Mouse (Mus musculus): ENCODE measurements around the gene Sgk2. TPM values are rescaled to one million over a fixed set of nuclear protein-coding genes. Genes with fewer than 3 reads are reported as not detected.
"Not testable (repeated sequence)": the region's sequence is repeated elsewhere in the genome, so short reads cannot be mapped to it uniquely, and the experiment has no call there.

Gene Sgk2
- polyA plus RNA-seq, 1 experiment from 2014 or later, result not detected

GRCm38 (mm10) chr2:163056584-163056983 is 69.5 kb downstream of the Sgk2 start:
- Histone ChIP-seq H3K27ac (ENCODE audit: low read depth, low read length) (no peak overlapping the region), H3K4me1 (replicated peaks; ENCODE audit: control insufficient read depth, insufficient read depth, low read length) (peaks cover 11% of the 10 kb centered on the region), H3K27me3 (ENCODE audit: control insufficient read depth, insufficient read depth, low read length) (no peaks in the 10 kb centered on the region), H3K9me3 (ENCODE audit: control insufficient read depth, low read length) (no peaks in the 10 kb centered on the region), H3K4me3 (ENCODE audit: low read depth, low read length) (no peak overlapping the region), H3K4me2 (ENCODE audit: low read depth, low read length, severe bottlenecking) (no peak overlapping the region), H3K9ac (ENCODE audit: low read length) (no peak overlapping the region), H3K36me3 (ENCODE audit: control insufficient read depth, insufficient read depth, low read length) (no peaks in the 10 kb centered on the region)
- DNase-seq (ENCODE audit: low spot score) (no peak), ATAC-seq (replicated peaks; ENCODE audit: low FRiP score) (no peak)
- 91% methylated on average over 9 of the region's 9 CpGs for WGBS

GRCm38 (mm10) chr2:163058981-163059380 is 71.9 kb downstream of the Sgk2 start:
- H3K27me3 ChIP-seq (ENCODE audit: control insufficient read depth, insufficient read depth, low read length); H3K4me2 ChIP-seq (ENCODE audit: low read depth, low read length, severe bottlenecking); DNase-seq (ENCODE audit: low spot score); H3K27ac ChIP-seq (ENCODE audit: low read depth, low read length); H3K9ac ChIP-seq (ENCODE audit: low read length); H3K4me3 ChIP-seq (ENCODE audit: low read depth, low read length); H3K36me3 ChIP-seq (ENCODE audit: control insufficient read depth, insufficient read depth, low read length); H3K9me3 ChIP-seq (ENCODE audit: control insufficient read depth, low read length); ATAC-seq (replicated peaks; ENCODE audit: low FRiP score): not testable (repeated sequence)
- 93% methylated on average over 6 of the region's 7 CpGs for WGBS
- peaks cover 11% of the 10 kb centered on the region for H3K4me1 ChIP-seq (replicated peaks; ENCODE audit: control insufficient read depth, insufficient read depth, low read length)

GRCm38 (mm10) chr2:163060630-163061029 is 73.5 kb downstream of the Sgk2 start:
- no peak for DNase-seq (ENCODE audit: low spot score)
- Histone ChIP-seq H3K4me2 (ENCODE audit: low read depth, low read length, severe bottlenecking) (no peak overlapping the region), H3K27me3 (ENCODE audit: control insufficient read depth, insufficient read depth, low read length) (no peaks in the 10 kb centered on the region), H3K27ac (ENCODE audit: low read depth, low read length) (no peak overlapping the region), H3K9me3 (ENCODE audit: control insufficient read depth, low read length) (no peaks in the 10 kb centered on the region), H3K36me3 (ENCODE audit: control insufficient read depth, insufficient read depth, low read length) (peaks cover 4% of the 10 kb centered on the region; the same call in 1 of the 2 replicates), H3K4me1 (replicated peaks; ENCODE audit: control insufficient read depth, insufficient read depth, low read length) (peaks cover 5% of the 10 kb centered on the region), H3K4me3 (ENCODE audit: low read depth, low read length) (no peak overlapping the region), H3K9ac (ENCODE audit: low read length) (no peak overlapping the region)
- ATAC-seq (replicated peaks; ENCODE audit: low FRiP score), result no peak
- 78% methylated on average over 6 of the region's 6 CpGs for WGBS

- DNase-seq (ENCODE audit: low spot score), result no peak
These were observed 74.3 kb downstream of the Sgk2 start for GRCm38 (mm10) chr2:163061203-163062118.

GRCm38 (mm10) chr2:163062119-163062508 is 75.0 kb downstream of the Sgk2 start:
- WGBS, result 77% methylated on average over 6 of the region's 6 CpGs

More at GRCm38 (mm10) chr2:163061203-163062118, 74.3 kb downstream of the Sgk2 start:
- ATAC-seq (replicated peaks; ENCODE audit: low FRiP score), result no peak
- Histone ChIP-seq H3K4me2 (ENCODE audit: low read depth, low read length, severe bottlenecking) (no peak overlapping the region), H3K4me3 (ENCODE audit: low read depth, low read length) (no peak overlapping the region), H3K27me3 (ENCODE audit: control insufficient read depth, insufficient read depth, low read length) (no peaks in the 10 kb centered on the region), H3K4me1 (replicated peaks; ENCODE audit: control insufficient read depth, insufficient read depth, low read length) (no peaks in the 10 kb centered on the region), H3K9ac (ENCODE audit: low read length) (no peak overlapping the region), H3K36me3 (ENCODE audit: control insufficient read depth, insufficient read depth, low read length) (peaks cover 4% of the 10 kb centered on the region; the same call in 1 of the 2 replicates), H3K9me3 (ENCODE audit: control insufficient read depth, low read length) (no peaks in the 10 kb centered on the region), H3K27ac (ENCODE audit: low read depth, low read length) (no peak overlapping the region)
- 87% methylated on average over 8 of the region's 8 CpGs for WGBS

More at GRCm38 (mm10) chr2:163062119-163062508, 75.0 kb downstream of the Sgk2 start:
- ATAC-seq (replicated peaks; ENCODE audit: low FRiP score) (no peak), DNase-seq (ENCODE audit: low spot score) (no peak)
- no peak overlapping the region for H3K27ac ChIP-seq (ENCODE audit: low read depth, low read length)
- no peak overlapping the region for H3K4me3 ChIP-seq (ENCODE audit: low read depth, low read length)
- no peaks in the 10 kb centered on the region for H3K27me3 ChIP-seq (ENCODE audit: control insufficient read depth, insufficient read depth, low read length)
- H3K4me1 ChIP-seq (replicated peaks; ENCODE audit: control insufficient read depth, insufficient read depth, low read length), result no peaks in the 10 kb centered on the region
- no peaks in the 10 kb centered on the region for H3K9me3 ChIP-seq (ENCODE audit: control insufficient read depth, low read length)
- H3K4me2 ChIP-seq (ENCODE audit: low read depth, low read length, severe bottlenecking), result no peak overlapping the region
- H3K9ac ChIP-seq (ENCODE audit: low read length), result no peak overlapping the region
- peaks cover 4% of the 10 kb centered on the region; the same call in 1 of the 2 replicates for H3K36me3 ChIP-seq (ENCODE audit: control insufficient read depth, insufficient read depth, low read length)

Other genes with a start within 250 kb of the Sgk2 start
- gene Srsf6, start 55.8 kb upstream of the Sgk2 start, polyA plus RNA-seq (2014; fragmentation: Nextera tagmentation; extraction: Ambion mirVana), result 297 and 311 TPM in 2 replicates
- gene L3mbtl1, start 43.9 kb upstream of the Sgk2 start, polyA plus RNA-seq (2014; fragmentation: Nextera tagmentation; extraction: Ambion mirVana), result 0.16 and 0.21 TPM in 2 replicates
- 52.7 and 58.7 TPM in 2 replicates for gene Ift52, start 30.0 kb downstream of the Sgk2 start, polyA plus RNA-seq (2014; fragmentation: Nextera tagmentation; extraction: Ambion mirVana)
- 54.3 and 60.4 TPM in 2 replicates for gene Mybl2, start 67.4 kb downstream of the Sgk2 start, polyA plus RNA-seq (2014; fragmentation: Nextera tagmentation; extraction: Ambion mirVana)
- gene Gtsf1l, start 100.5 kb downstream of the Sgk2 start, polyA plus RNA-seq (2014; fragmentation: Nextera tagmentation; extraction: Ambion mirVana), result 0.35 TPM in 1 of 2 replicates, not detected in the other
- 35.0 and 35.5 TPM in 2 replicates for gene Tox2, start 215.8 kb downstream of the Sgk2 start, polyA plus RNA-seq (2014; fragmentation: Nextera tagmentation; extraction: Ambion mirVana)

Data from forebrain, embryonic 11.5 days (tissue).